Mouse (Mus musculus): ENCODE data around the gene Ccdc141. TPM values are rescaled to one million over a fixed set of nuclear protein-coding genes. Genes with fewer than 3 reads are reported as not detected.

Ccdc141 gene
- polyA plus RNA-seq, 1 experiment, result 16.3 TPM

DNA sequence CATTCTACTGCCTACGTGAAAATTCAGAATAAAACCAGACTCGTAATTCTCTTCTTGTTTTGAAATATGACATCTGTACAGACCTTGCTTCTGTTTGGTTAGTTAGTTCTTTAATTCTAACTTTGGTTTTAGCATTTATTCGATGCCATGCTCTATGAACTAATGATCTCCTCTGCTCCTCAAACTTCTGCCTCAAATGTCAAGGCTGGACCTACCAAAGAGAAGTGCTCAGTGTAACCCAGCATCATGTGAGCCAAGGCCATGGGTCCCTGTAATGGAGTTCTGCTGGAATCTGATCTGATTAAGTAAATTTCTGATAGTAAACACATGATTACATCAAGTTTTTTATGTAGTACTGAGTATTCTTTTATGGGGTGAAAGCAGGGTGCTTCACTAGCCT, 21.4 kb upstream of the Ccdc141 start:
- no peak overlapping the region for H3K4me3 ChIP-seq (ENCODE audit: insufficient read depth, low read length)
- H3K27ac ChIP-seq (ENCODE audit: insufficient read depth, low read length), result no peak overlapping the region
- no peaks in the 10 kb centered on the region for H3K4me1 ChIP-seq (ENCODE audit: control insufficient read depth, insufficient read depth, low read length)
- TF ChIP-seq CTCF (IDR thresholded peaks at IDR 0.05; ENCODE audit: borderline replicate concordance, insufficient read depth, low read length), result no peak
- no peak for TF ChIP-seq POLR2A (IDR thresholded peaks at IDR 0.05; ENCODE audit: low read depth, low read length)

DNA sequence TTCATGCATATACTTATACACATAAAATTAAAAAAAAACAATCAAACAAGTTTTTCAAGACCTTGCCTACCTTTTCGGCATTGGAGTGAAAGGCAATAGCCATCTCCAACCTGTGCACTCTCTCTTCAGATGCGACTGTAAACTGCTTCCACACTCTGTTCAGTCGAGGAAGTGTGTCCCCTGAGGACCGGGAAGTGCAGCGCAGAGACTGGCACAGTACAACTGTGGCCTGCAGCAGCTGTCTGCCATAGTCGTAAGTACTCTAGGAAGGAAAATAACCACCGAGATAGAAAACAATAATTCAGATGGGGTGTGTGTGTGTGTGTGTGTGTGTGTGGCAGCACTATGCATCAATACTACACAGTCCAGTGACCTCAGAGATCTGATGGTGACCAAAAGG, 20.5 kb upstream of the Ccdc141 start:
- Histone ChIP-seq H3K4me1 (ENCODE audit: control insufficient read depth, insufficient read depth, low read length) (no peaks in the 10 kb centered on the region), H3K4me3 (ENCODE audit: insufficient read depth, low read length) (no peak overlapping the region), H3K27ac (ENCODE audit: insufficient read depth, low read length) (no peak overlapping the region)
- no peak for TF ChIP-seq CTCF (IDR thresholded peaks at IDR 0.05; ENCODE audit: borderline replicate concordance, insufficient read depth, low read length)
- no peak for TF ChIP-seq POLR2A (IDR thresholded peaks at IDR 0.05; ENCODE audit: low read depth, low read length)

- no peak for TF ChIP-seq POLR2A (IDR thresholded peaks at IDR 0.05; ENCODE audit: low read depth, low read length)
- no peak for TF ChIP-seq CTCF (IDR thresholded peaks at IDR 0.05; ENCODE audit: borderline replicate concordance, insufficient read depth, low read length)
- Histone ChIP-seq H3K4me1 (ENCODE audit: control insufficient read depth, insufficient read depth, low read length) (no peaks in the 10 kb centered on the region), H3K4me3 (ENCODE audit: insufficient read depth, low read length) (no peak overlapping the region), H3K27ac (ENCODE audit: insufficient read depth, low read length) (no peak overlapping the region)
Observed at GRCm38 (mm10) chr2:77190301-77190700, 19.9 kb upstream of the Ccdc141 start.

DNA sequence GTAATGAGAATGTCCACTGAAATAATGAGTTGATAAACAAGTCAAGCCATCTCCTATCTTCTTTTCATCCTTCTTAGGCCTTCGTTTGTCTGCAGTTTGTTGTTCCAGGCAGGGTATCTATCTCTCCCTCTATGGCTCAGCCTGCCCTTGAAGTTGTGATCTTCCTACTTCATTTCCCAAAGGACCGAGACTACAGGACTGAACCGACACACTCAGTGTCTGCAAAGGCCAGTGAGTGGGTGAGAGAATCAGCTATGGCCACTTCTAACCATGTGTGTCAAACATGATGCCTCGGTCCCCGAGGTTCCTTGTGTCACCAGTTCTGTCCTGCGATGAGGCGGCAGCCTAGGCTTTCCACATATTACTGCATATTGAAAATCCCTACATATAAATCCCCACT, 19.2 kb upstream of the Ccdc141 start:
- Histone ChIP-seq H3K4me1 (ENCODE audit: control insufficient read depth, insufficient read depth, low read length) (no peaks in the 10 kb centered on the region), H3K4me3 (ENCODE audit: insufficient read depth, low read length) (no peak overlapping the region), H3K27ac (ENCODE audit: insufficient read depth, low read length) (no peak overlapping the region)
- TF ChIP-seq POLR2A (IDR thresholded peaks at IDR 0.05; ENCODE audit: low read depth, low read length), result no peak
- TF ChIP-seq CTCF (IDR thresholded peaks at IDR 0.05; ENCODE audit: borderline replicate concordance, insufficient read depth, low read length), result no peak

GRCm38 (mm10) chr2:77187501-77187900, 17.1 kb upstream of the Ccdc141 start:
- TF ChIP-seq POLR2A (IDR thresholded peaks at IDR 0.05; ENCODE audit: low read depth, low read length) (no peak), CTCF (IDR thresholded peaks at IDR 0.05; ENCODE audit: borderline replicate concordance, insufficient read depth, low read length) (no peak)
- no peak overlapping the region for H3K27ac ChIP-seq (ENCODE audit: insufficient read depth, low read length)
- H3K4me3 ChIP-seq (ENCODE audit: insufficient read depth, low read length), result no peak overlapping the region
- peaks cover 11% of the 10 kb centered on the region for H3K4me1 ChIP-seq (ENCODE audit: control insufficient read depth, insufficient read depth, low read length)

- Histone ChIP-seq H3K4me3 (ENCODE audit: insufficient read depth, low read length) (no peak overlapping the region), H3K27ac (ENCODE audit: insufficient read depth, low read length) (no peak overlapping the region), H3K4me1 (ENCODE audit: control insufficient read depth, insufficient read depth, low read length) (peaks cover 15% of the 10 kb centered on the region)
- TF ChIP-seq POLR2A (IDR thresholded peaks at IDR 0.05; ENCODE audit: low read depth, low read length) (no peak), CTCF (IDR thresholded peaks at IDR 0.05; ENCODE audit: borderline replicate concordance, insufficient read depth, low read length) (no peak)
Observed at GRCm38 (mm10) chr2:77186912-77187311, 16.5 kb upstream of the Ccdc141 start.

DNA sequence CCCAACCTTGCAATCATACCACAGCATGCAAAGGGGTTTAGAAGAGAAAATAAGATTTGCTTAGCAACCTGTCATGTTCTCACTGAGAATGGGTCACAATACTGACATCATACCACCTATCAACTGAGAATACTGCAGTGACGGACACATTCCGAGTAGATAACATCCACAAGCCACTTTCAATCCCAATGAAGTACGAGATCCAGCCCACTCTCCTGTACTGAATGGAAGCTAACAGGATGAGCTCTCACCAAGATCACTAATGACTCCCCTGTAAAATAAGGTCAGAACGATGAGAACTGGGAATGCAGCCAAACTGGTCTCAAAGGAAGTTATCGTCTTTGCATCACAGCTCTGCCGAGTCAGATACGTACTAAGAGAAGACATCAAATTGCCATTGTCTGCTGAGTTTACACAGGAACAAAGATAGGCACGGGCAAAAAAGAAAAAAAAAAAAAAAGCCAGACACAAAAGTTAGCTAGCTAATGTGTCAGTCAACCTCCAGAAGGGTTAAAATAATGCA, 13.7 kb upstream of the Ccdc141 start:
- peaks cover 15% of the 10 kb centered on the region for H3K4me1 ChIP-seq (ENCODE audit: control insufficient read depth, insufficient read depth, low read length)
- H3K4me3 ChIP-seq (ENCODE audit: insufficient read depth, low read length), result no peak overlapping the region
- H3K27ac ChIP-seq (ENCODE audit: insufficient read depth, low read length), result peak overlapping the region; percentile 84
- TF ChIP-seq CTCF (IDR thresholded peaks at IDR 0.05; ENCODE audit: borderline replicate concordance, insufficient read depth, low read length) (no peak), POLR2A (IDR thresholded peaks at IDR 0.05; ENCODE audit: low read depth, low read length) (no peak)

- peak overlapping the region; percentile 84 for H3K27ac ChIP-seq (ENCODE audit: insufficient read depth, low read length)
- peaks cover 15% of the 10 kb centered on the region for H3K4me1 ChIP-seq (ENCODE audit: control insufficient read depth, insufficient read depth, low read length)
- TF ChIP-seq POLR2A (IDR thresholded peaks at IDR 0.05; ENCODE audit: low read depth, low read length), result no peak
- no peak for TF ChIP-seq CTCF (IDR thresholded peaks at IDR 0.05; ENCODE audit: borderline replicate concordance, insufficient read depth, low read length)
- H3K4me3 ChIP-seq (ENCODE audit: insufficient read depth, low read length), result no peak overlapping the region
Observed at GRCm38 (mm10) chr2:77183646-77184045, 13.2 kb upstream of the Ccdc141 start.

GRCm38 (mm10) chr2:77182996-77183380, 12.6 kb upstream of the Ccdc141 start:
- H3K4me1 ChIP-seq (ENCODE audit: control insufficient read depth, insufficient read depth, low read length), result peaks cover 15% of the 10 kb centered on the region
- H3K27ac ChIP-seq (ENCODE audit: insufficient read depth, low read length), result peak overlapping the region; percentile 4; the same call in 1 of the 2 replicates
- H3K4me3 ChIP-seq (ENCODE audit: insufficient read depth, low read length), result no peak overlapping the region
- TF ChIP-seq CTCF (IDR thresholded peaks at IDR 0.05; ENCODE audit: borderline replicate concordance, insufficient read depth, low read length) (no peak), POLR2A (IDR thresholded peaks at IDR 0.05; ENCODE audit: low read depth, low read length) (no peak)

DNA sequence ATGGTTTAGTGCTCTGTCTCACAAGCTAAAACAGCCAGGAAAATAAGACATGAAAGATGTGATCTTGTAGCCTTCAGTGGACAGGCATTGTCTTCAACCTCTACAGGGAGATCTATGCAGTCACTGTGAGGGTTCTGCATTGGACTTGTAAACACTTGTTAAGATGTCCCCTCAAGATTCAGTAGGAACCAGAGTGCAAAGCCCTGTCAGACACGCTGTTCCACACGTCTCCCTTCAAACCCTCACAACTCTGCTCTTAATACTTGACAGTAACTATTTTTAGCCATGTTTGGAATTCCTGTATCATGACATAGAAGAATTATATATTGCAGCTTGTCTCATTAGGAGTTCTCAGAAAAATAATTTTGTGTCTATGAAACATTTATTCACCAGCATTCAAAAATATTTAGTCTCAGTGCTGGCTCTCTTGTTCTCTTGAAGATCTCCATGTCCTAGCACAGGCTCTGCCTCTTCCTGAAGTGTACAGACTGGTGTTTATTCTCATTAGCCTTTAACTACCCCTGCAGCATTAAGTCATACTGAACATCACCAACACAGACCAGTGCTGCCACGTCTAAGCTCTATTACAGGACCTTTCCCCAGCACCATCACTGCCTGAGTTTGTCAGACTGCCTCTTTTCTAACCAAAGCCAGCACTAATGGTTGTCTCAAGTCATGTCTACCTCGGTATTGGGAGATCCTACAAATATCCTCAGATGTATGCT, 12.0 kb upstream of the Ccdc141 start:
- no peak overlapping the region for H3K4me3 ChIP-seq (ENCODE audit: insufficient read depth, low read length)
- H3K27ac ChIP-seq (ENCODE audit: insufficient read depth, low read length), result peak overlapping the region; percentile 4; the same call in 1 of the 2 replicates
- TF ChIP-seq POLR2A (IDR thresholded peaks at IDR 0.05; ENCODE audit: low read depth, low read length), result no peak
- TF ChIP-seq CTCF (IDR thresholded peaks at IDR 0.05; ENCODE audit: borderline replicate concordance, insufficient read depth, low read length), result no peak
- H3K4me1 ChIP-seq (ENCODE audit: control insufficient read depth, insufficient read depth, low read length), result peaks cover 15% of the 10 kb centered on the region
